Mouse (Mus musculus) kidney, adult 11 months (tissue): Measurements from ENCODE around the gene Msn.
"Not testable (repeated sequence)": the region's sequence is repeated elsewhere in the genome, so short reads cannot be mapped to it uniquely, and the experiment has no call there.

ENCODE experiments used
- DNase-seq: peaks from one replicate; pipeline ENCODE4 v3.0.0; 2022

The Msn gene

DNA sequence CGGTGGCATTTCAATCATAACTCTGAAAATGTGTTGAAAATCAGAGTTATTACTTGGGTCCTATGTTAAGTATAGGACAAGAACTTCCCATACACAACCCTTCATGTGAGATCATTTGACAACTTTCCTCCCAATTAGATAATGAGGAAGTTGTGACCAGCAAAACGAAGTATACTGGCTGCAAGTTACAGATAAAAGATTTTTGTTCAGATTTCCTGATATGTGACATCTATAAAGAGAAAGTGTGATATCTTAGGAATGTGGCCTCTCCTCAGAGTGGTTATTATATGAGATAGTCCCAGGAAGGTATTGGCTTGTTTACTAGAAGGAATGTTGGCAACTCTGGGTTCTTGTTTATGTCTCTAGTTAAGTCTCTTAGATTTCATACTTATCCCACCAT is 52.4 kb downstream of the Msn start:
- DNase-seq: no peak

DNA sequence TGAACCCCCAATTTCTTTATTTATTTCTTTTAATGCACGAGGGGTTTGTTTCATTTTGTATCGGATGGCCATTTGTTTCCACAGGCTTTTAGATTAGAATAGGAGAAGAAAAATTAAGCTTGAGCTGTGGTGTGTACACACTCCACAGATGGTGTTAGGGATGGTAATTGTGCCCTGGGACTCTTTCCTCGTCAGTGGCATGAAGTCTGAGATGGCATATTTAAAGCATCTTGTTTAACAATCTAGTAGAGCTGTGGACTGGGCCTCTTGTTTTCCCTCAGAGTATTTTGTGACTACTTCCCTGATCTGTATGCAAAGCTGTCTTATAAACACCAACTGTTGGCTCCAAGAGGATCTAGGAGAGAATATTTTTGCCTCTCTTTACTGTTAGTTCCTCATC is 57.5 kb downstream of the Msn start:
- DNase-seq: no peak

- DNase-seq: no peak
These were observed 62.1 kb downstream of the Msn start for GRCm38 (mm10) chrX:96157936-96158335.

- peak; percentile 6 for DNase-seq
These were observed 66.7 kb downstream of the Msn start for GRCm38 (mm10) chrX:96162571-96162970.

GRCm38 (mm10) chrX:96171645-96172388 is 76.0 kb downstream of the Msn start:
- no peak for DNase-seq

- peak; percentile 11 for DNase-seq
These were observed 82.6 kb downstream of the Msn start for GRCm38 (mm10) chrX:96178437-96178836.

- DNase-seq: no peak
These were observed 88.4 kb downstream of the Msn start for GRCm38 (mm10) chrX:96184100-96184732.

DNA sequence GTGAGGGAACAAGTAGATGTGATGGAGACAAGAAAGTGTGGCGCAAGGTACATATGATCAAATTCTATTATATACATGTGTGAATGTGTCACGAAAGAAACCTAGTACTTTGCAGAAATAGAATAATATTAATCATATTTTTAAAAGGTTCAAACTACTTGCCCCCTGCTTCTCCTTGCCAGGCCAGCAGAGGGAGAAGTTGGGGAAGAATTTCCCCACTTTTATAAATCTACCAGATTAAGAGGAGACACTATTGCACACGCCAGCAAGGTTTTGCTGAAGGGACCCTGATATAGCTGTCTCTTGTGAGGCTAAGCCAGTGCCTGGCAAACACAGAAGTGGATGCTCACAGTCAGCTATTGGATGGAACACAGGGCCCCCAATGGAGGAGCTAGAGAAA is 109.3 kb downstream of the Msn start:
- DNase-seq: not testable (repeated sequence)

DNA sequence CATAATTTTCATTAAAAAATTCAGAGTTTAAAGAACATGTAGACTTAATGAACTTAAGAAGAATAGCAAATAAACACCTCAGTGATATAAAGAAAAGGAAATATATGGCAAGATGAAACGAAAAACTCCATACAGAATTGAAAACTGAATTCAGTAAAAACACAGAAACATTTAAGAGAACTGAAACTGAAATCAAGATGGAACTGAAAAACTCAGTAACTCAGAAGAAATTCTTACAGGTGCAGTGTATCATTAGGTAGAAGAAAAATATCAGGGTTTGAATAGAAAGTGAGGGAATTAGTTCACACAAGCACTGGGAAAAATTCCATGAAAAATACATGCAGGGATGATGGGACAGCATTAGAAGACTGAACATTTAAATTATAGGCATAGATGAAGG is 111.0 kb downstream of the Msn start:
- no peak for DNase-seq

GRCm38 (mm10) chrX:96218088-96218487 is 122.2 kb downstream of the Msn start:
- no peak for DNase-seq
